Mouse (Mus musculus) small intestine, adult 2 months (tissue): ENCODE results near the gene Dixdc1.

Source experiments
- CTCF ChIP-seq: fragments of 200-500 bp; IDR thresholded peaks from 2 replicates; pipeline ENCODE4 v1.5.1; 2012; ENCODE audit warnings: low read depth, mild to moderate bottlenecking, control low read depth, inconsistent platforms, low read length, moderate library complexity, mixed read lengths; ENCODE audit not compliant: insufficient replicate concordance, insufficient read length; ENCODE audit errors: extremely low read depth
- POLR2A ChIP-seq: fragments of 200-500 bp; IDR thresholded peaks from 2 replicates; pipeline ENCODE4 v1.6.1; 2012; ENCODE audit warnings: low read depth, mild to moderate bottlenecking, control low read depth, inconsistent platforms, low read length, moderate library complexity

GRCm38 (mm10) chr9:50752784-50753615 is 13.7 kb upstream of the Dixdc1 start:
- TF ChIP-seq POLR2A (no peak), CTCF (no peak)
